Mouse (Mus musculus) liver, postnatal 0 days (tissue): Measurements from ENCODE around the gene Csde1.

ENCODE experiments used
- CTCF ChIP-seq: sonication (generic); IDR thresholded peaks from 2 replicates; pipeline ENCODE4 v1.5.1; 2016; ENCODE audit warnings: antibody characterized with exemption, low read depth
- EP300 ChIP-seq: IDR thresholded peaks from 2 replicates; pipeline ENCODE4 v1.6.1; 2016; ENCODE audit warnings: antibody characterized with exemption, low read depth, mild to moderate bottlenecking

DNA sequence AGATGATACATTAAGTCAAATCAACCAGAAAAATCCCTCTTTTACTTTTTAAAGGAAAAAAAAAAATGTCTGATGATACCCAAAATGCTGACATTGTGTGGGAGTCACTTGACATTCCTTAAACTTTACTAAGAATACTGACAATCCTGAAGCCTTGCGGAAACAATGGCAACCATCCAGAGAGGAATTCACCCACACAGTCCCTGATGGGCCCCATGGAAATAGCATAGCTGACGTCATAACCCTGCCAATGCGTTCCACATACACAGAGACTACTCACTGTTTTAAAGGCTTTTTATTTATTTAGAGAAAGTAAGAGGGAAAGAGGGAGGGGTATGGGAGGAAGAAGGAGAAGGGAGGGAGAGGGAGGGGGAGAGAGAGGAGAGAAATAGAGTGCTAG lies 27.3 kb upstream of the Csde1 start:
- TF ChIP-seq CTCF (no peak), EP300 (no peak)
